Mouse (Mus musculus) layer of hippocampus, postnatal 14 days (tissue): ENCODE data around the gene Dlx2. TPM values are rescaled to one million over a fixed set of nuclear protein-coding genes. Genes with fewer than 3 reads are reported as not detected.

Source experiments
- DNase-seq, 2 experiments: peaks; one replicate each; pipeline ENCODE4 v3.0.0; 2021 to 2022; ENCODE audit warnings: low spot score in 2 of 2, mixed read lengths in 1 of 2
- total RNA-seq, 2 experiments: library from RNA; stranded (reverse); gene quantifications; 2 replicates each; pipeline ENCODE4 v1.2.3; 2021

The Dlx2 gene
- total RNA-seq, 2 experiments from 2014 or later = 6.2 to 7.5 TPM

DNA sequence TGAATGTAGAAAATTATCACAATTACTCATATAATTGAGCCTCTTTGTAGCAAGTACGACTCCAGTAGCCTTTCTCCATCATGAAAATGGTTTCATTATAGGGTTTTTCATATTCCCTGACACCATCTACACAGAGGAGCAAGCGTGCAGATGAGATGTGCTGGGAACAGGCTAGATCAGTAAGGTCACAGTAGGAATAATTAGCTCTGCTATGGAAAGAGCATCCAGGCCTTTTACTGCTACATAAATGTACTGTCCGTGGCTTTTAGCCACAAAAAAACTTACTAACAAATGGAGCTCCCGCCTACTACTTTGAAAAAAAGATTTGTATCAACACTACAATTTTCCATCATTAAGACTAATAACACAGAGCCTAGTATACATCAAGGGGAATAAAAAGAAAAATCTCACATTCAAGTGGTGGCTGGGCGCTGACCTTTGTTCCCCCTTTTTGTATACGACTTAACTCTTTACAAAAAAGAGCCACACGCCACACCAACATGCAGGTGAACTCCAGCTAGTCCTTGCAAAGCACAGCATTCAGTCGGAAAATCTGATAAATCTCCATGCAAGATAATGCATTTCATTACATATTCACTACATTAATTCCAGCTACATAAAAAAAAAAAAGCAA is 29.0 kb downstream of the Dlx2 start:
- no peak for DNase-seq

DNA sequence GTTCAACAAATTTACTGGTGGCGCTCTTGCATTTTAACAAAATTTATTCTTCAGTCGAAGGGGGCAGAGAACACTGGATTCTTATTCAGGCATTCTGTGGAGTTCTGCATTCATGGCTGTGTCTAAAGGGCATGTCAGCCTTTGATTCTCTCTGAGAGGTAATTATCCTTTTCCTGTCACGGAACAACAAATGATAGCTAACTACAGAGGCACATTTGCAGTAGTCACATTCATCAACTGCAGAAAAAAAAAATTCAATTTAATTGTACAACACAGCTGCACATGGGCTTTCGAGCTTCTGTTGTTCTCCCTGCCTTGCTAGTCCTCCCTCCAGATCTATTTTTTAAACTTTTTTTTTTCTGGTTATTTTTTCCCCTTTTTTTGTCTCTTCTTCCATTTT is 29.6 kb downstream of the Dlx2 start:
- DNase-seq = no peak

DNA sequence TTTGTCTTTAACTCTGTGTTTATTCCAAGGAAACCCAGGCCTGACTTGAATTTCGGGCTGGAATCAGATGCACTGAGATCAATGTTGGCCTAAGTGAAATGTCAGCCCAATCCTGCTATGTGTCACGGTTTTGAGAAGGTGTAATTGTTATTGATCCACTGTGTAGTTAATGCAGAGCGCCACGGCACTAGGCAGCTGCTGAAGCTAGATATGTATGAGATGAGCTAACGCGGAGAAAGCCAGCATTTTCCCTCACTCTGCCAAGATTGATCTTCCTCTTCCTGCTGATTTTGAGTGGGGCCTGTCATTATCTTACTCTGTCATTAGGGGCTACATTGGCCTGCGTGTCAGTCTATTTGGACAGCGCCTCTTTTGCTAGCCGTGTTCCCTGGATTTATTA is 34.2 kb downstream of the Dlx2 start:
- no peak for DNase-seq

DNA sequence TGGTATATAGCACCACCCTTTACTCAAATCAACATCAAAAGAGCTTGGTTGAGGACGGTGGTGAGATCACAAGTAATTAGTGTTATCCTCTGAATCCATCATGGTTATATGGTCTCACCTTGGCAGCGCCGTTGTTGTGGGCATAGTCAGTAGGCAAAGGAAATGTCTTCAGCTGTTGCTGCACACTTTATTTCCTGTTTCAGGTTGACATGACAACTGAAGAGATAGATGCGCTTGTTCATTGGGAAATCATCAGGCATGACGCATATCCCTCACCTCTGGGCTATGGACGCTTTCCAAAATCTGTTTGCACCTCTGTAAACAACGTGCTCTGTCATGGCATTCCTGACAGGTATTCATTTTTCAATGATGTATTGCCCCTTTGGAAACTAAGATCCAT is 35.3 kb downstream of the Dlx2 start:
- DNase-seq = no peak

DNA sequence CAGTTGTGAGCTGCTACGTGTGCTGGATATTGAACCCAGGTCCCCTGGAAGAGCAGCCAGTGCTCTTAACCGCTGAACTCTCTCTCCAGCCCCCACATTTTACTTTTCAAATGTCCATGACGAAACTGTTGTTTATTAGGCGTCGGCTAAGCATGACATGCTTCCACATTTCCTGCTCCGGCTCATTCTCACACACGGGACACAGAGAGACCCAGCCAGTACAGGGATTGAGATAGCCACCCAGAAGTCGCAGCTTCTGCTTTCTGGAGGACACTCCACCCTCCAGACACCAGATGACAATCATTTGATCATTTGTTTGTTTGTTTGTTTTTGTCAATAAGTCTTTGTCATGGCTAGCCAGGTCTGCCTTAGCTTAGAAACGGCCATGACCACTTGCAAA is 41.7 kb downstream of the Dlx2 start:
- DNase-seq = no peak

DNA sequence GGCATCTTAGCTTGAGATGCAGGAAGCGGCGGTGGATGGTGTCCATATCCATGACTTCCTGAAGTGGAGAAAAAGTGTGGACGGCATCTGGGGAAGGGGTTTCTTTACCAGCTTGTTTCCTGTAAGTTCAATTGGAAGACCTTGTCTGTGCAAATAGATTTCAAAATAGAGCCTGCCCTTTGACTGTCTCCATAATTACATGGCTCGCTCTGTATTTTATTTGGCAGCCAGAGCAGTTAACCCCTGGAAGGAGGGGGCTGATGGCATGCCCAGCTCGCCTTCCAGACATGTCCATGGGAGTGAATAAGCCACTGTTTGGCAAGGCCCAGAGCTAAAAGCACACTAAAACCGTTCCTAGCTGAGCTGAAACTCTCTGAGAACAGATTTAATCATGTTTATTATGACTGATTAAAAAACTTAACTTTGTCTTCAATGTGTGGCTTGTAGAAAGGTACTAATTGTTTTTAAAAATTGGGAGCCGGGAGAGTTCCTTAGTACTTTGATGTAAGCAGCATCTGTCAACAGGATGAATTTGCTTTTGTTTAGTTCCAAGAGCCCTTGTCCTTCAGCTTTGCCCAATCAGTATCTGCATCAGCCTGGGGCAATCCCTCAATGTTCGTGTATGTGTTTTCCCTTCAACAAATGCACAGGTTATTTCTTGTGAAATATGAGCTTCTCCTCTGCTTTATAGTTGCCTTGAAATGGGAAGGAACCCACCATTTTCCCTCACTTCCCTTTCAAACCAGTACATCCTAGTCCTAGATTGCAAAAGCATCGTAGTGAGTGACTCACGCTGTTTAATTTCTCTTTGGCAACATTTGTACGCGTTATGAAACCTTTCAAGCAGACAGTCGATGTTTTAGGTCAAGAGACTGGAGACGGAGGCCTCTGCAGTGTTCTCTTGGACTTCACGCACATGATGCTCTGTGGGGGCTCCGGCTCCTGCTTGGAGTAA is 47.0 kb downstream of the Dlx2 start:
- DNase-seq = no peak

DNA sequence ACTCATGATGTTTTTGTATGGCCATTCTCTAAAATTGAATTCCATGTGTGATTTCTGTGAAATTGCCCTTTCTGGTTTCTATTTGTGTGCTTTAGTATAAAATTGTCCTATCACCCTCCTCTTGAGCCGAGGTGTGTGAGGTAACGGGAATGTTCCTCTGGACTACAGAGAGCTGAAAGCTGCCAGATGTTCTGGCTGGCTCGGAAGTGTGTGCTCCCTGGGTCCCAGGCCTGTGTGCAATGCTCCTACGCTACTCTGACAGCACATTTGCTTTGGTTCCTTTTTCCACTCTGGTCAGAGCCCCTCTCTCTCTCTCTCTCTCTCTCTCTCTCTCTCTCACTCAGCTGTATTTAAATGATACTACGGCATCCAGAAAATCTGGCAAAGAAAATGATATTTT is 49.4 kb downstream of the Dlx2 start:
- DNase-seq = no peak

DNA sequence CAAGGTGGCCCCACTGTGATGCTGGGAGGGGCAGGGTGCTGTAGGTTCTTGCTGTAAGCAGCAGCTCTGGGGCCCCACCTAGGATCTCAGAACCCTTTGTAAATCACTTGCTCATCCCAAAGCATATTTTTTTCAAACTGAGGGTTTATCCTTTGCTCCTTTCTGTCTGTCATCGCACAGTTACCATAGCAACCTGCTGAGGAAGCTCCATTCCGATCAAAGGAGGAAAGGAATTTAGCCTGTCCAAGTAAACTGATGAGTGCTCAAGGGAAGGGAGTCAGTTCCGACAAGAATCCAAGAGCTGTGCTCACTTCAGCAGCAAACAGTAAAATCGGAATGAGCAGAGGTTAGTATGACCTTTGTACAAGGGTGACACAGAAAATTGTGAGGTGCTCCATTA is 51.6 kb downstream of the Dlx2 start:
- DNase-seq = no peak

DNA sequence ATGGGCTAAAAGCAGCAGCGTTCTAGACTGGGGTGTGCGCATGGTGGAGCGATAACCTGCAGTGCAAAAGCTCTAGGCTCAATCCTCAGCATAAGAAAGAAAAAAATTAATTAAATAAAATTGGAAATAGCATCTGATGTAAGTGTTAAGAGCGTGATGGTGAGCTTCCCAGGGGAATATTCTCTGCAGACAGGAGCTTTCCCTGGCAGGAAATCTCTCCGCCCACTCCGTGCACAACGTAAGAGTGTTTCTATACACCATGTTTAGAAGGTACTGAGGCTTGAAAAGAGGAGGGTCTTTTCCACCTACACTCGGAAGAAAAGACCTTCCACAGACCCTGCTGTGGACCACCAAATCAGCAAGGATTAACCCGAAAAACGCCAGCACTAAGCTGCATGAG is 52.1 kb downstream of the Dlx2 start:
- no peak for DNase-seq

Other genes with a start within 250 kb of the Dlx2 start
- gene Slc25a12, start 179.0 kb downstream of the Dlx2 start, total RNA-seq = 100 to 1,000 TPM; 164 to 174 TPM
- 10 to 100 TPM; 15.6 to 15.7 TPM for gene Hat1, start 157.8 kb downstream of the Dlx2 start, total RNA-seq
- gene Metap1d, start 93.5 kb downstream of the Dlx2 start, total RNA-seq = 10 to 100 TPM; 23.3 to 25.0 TPM
- gene Dlx1, start 18.6 kb downstream of the Dlx2 start, total RNA-seq = 10 to 100 TPM; 18.4 to 24.4 TPM
- 10 to 100 TPM; 38.9 to 39.4 TPM for gene Itga6, start 198.9 kb upstream of the Dlx2 start, total RNA-seq